Mouse (Mus musculus): ENCODE measurements at regions not wholly inside any gene's neighbourhood (a gene's known extent, or its start where the extent isn't known, plus 50 kb on each side); places are given as distances from the start of the nearest gene placed in this dataset.

DNA sequence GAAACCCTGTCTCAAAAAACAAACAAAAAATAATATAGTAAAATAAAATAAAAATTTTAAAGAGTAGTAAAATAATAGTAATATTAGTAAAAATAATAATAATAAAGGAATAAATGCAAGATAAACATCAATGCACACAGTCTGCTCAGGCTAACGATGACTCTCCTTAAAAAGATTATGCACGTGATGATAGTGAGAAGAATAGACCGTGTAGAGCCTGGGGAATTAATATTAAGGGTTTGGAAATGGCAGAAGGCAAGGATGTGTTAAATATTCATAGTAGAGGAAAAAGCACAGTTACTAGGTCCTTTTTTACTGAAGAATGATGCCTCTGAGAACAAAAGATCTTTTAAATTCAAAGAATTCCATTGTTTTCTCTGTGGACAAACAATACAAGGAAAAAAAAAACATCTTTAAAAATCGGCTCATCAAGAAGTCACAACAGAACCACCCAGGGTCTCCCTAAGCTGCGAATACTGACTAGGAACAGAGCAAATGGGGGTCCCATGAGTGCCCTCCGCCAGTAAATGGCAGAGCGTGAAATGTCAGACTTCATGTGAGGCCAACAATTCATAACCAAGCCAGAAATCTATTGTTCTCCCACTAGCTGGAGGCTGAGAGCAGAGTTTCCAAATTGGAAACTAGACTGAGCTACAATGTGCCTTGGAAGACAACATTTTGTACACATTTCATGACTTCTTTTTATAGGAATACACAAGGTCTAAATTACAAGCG, 134.2 kb upstream of the Setmar start:
- Histone ChIP-seq H3K36me3 (ENCODE audit: control insufficient read depth, insufficient read depth, low read length) (no peaks in the 10 kb centered on the region), H3K4me2 (replicated peaks; ENCODE audit: low read depth) (no peak overlapping the region), H3K4me3 (ENCODE audit: low read depth, low read length) (no peak overlapping the region), H3K27ac (replicated peaks) (no peak overlapping the region), H3K9ac (ENCODE audit: low read length) (no peak overlapping the region), H3K9me3 (ENCODE audit: control insufficient read depth, low read length) (no peaks in the 10 kb centered on the region), H3K4me1 (replicated peaks; ENCODE audit: control insufficient read depth, insufficient read depth) (no peaks in the 10 kb centered on the region), H3K27me3 (ENCODE audit: control insufficient read depth, insufficient read depth, low read length) (no peaks in the 10 kb centered on the region)
- no peak for TF ChIP-seq EP300 (optimal IDR thresholded peaks at IDR 0.05)
- no peak for TF ChIP-seq CTCF (IDR thresholded peaks at IDR 0.05; ENCODE audit: low read depth)
- no peak for DNase-seq (ENCODE audit: low spot score)
- 80% methylated on average over 8 of the region's 8 CpGs for WGBS
- ATAC-seq (ENCODE audit: low FRiP score, low TSS enrichment), result no peak

DNA sequence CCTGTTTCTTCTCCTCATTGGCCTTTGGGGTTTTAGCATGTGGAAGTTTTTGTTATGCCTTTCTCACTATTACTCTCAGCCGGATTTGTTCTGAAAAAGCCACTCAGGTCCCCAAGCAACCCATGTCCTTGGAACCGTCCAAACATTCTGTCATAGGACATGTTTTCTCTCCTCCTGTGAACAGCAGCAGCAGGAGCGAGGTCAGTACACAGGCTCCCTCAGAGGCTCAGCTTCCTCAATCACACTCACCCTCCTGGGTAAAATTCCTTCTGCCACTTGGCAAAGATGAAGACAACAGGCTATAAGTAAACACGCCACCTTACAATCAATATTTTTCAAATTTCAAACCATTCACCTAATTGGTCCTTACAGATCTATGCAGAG, 133.7 kb upstream of the Setmar start:
- Histone ChIP-seq H3K4me1 (replicated peaks; ENCODE audit: control insufficient read depth, insufficient read depth) (no peaks in the 10 kb centered on the region), H3K27ac (replicated peaks) (no peak overlapping the region), H3K9me3 (ENCODE audit: control insufficient read depth, low read length) (no peaks in the 10 kb centered on the region), H3K4me2 (replicated peaks; ENCODE audit: low read depth) (no peak overlapping the region), H3K27me3 (ENCODE audit: control insufficient read depth, insufficient read depth, low read length) (no peaks in the 10 kb centered on the region), H3K9ac (ENCODE audit: low read length) (no peak overlapping the region), H3K4me3 (ENCODE audit: low read depth, low read length) (no peak overlapping the region), H3K36me3 (ENCODE audit: control insufficient read depth, insufficient read depth, low read length) (no peaks in the 10 kb centered on the region)
- WGBS, result 63% methylated on average over 4 of the region's 4 CpGs
- ATAC-seq (ENCODE audit: low FRiP score, low TSS enrichment) (no peak), DNase-seq (ENCODE audit: low spot score) (no peak)
- TF ChIP-seq CTCF (IDR thresholded peaks at IDR 0.05; ENCODE audit: low read depth) (no peak), EP300 (optimal IDR thresholded peaks at IDR 0.05) (no peak)

DNA sequence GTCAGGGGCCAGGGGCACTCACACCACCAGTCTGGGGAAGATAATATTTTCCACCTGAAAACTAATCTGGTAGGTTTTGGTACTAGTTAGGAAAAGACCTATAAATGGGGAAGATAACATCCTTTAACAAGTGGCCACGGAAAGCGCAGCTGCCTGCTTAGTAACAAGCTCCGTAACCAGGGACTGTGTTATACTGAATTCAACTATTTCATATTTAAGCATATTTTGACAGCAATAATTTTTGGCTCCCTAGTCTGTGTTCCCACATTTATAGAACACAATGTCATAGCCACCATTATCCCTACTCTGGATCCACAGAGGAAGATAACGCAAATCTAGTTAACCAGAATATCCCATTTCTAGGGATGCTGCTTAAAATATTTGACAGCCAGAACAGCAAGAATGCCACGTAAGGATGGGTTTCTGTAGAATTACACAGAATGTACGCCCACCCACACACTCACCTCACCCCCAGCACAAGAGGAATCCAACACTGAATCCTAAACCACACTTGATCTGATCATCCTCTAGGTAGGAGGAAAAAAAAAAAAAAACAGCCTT, 128.7 kb upstream of the Setmar start:
- ATAC-seq (ENCODE audit: low FRiP score, low TSS enrichment), result no peak
- no peak for TF ChIP-seq CTCF (IDR thresholded peaks at IDR 0.05; ENCODE audit: low read depth)
- no peak for TF ChIP-seq EP300 (optimal IDR thresholded peaks at IDR 0.05)
- WGBS, result 90% methylated on average over 6 of the region's 6 CpGs

DNA sequence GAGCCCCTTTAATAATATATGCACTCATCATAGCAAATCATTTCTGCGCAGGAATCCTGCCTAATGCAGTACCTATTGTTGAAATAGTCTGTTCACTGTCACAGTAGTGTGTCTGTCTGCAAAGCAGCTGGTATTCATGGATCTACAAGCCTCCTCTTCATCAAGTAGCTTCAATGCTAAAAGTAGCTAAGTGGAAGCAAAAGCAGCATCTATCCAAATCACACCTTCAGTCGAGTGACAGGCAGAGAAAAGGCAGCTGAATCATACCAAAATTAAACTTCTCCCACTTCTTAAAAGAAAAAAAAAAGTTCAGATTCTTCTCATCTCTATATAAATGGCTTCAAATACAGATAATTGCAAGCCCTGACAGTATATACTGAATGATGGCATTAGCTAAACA, 96.2 kb upstream of the Setmar start:
- H3K4me3 ChIP-seq (ENCODE audit: low read depth, low read length), result no peak overlapping the region
- no peak overlapping the region for H3K27ac ChIP-seq (replicated peaks)
- H3K9ac ChIP-seq (ENCODE audit: low read length), result no peak overlapping the region
- no peak for ATAC-seq (ENCODE audit: low FRiP score, low TSS enrichment)
- H3K27me3 ChIP-seq (ENCODE audit: control insufficient read depth, insufficient read depth, low read length), result no peaks in the 10 kb centered on the region
- TF ChIP-seq EP300 (optimal IDR thresholded peaks at IDR 0.05), result no peak
- no peak for TF ChIP-seq CTCF (IDR thresholded peaks at IDR 0.05; ENCODE audit: low read depth)
- no peak for DNase-seq (ENCODE audit: low spot score)
- no peaks in the 10 kb centered on the region for H3K9me3 ChIP-seq (ENCODE audit: control insufficient read depth, low read length)
- no peaks in the 10 kb centered on the region for H3K36me3 ChIP-seq (ENCODE audit: control insufficient read depth, insufficient read depth, low read length)
- H3K4me2 ChIP-seq (replicated peaks; ENCODE audit: low read depth), result no peak overlapping the region
- no peaks in the 10 kb centered on the region for H3K4me1 ChIP-seq (replicated peaks; ENCODE audit: control insufficient read depth, insufficient read depth)
- WGBS, result 73% methylated on average over 2 of the region's 2 CpGs

More for the DNA sequence above, 128.7 kb upstream of the Setmar start:
- Histone ChIP-seq H3K9me3 (ENCODE audit: control insufficient read depth, low read length) (no peaks in the 10 kb centered on the region), H3K36me3 (ENCODE audit: control insufficient read depth, insufficient read depth, low read length) (no peaks in the 10 kb centered on the region), H3K27me3 (ENCODE audit: control insufficient read depth, insufficient read depth, low read length) (no peaks in the 10 kb centered on the region), H3K4me1 (replicated peaks; ENCODE audit: control insufficient read depth, insufficient read depth) (no peaks in the 10 kb centered on the region), H3K9ac (ENCODE audit: low read length) (no peak overlapping the region), H3K27ac (replicated peaks) (no peak overlapping the region), H3K4me3 (ENCODE audit: low read depth, low read length) (no peak overlapping the region), H3K4me2 (replicated peaks; ENCODE audit: low read depth) (no peak overlapping the region)
- DNase-seq (ENCODE audit: low spot score), result no peak

DNA sequence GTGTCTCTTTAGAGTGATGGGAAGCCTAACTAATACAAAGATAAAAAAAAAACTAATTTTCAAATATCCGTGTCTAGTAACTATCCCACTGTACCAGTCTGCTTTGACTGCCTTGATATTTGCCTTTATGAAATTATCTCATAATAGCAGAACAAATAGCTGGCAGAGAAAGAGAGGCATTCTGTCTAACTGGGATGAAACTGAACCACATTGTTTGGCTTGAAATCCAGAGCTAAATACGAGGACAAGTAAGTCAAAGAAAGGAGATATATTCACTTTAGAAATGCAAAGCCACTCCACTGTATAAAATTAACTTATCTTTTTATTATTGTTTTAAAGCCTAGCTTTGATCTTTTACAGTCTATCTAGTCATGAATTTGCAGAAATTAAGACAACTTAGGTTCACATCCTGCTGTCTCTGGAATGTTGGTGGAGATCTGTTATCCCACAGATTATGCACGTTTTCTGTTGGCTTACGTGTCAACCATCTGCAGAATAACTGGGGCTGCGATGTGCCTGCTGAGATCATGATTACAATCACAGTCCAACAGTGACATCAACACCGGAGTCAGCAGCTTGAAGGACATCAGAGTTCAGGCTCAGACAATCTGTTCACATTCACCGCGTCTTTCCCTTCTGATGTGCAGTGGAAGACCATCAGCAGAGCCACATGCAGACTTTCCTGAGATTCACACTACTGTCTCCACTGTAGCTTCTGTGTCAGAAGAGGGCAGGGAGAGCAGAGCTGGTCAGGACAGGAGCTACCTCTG, 65.7 kb upstream of the Setmar start:
- H3K4me1 ChIP-seq (replicated peaks; ENCODE audit: control insufficient read depth, insufficient read depth), result no peaks in the 10 kb centered on the region
- H3K4me2 ChIP-seq (replicated peaks; ENCODE audit: low read depth), result no peak overlapping the region
- H3K9ac ChIP-seq (ENCODE audit: low read length), result no peak overlapping the region
- no peak overlapping the region for H3K27ac ChIP-seq (replicated peaks)
- H3K9me3 ChIP-seq (ENCODE audit: control insufficient read depth, low read length), result no peaks in the 10 kb centered on the region
- 63% methylated on average over 8 of the region's 8 CpGs for WGBS
- H3K36me3 ChIP-seq (ENCODE audit: control insufficient read depth, insufficient read depth, low read length), result no peaks in the 10 kb centered on the region
- TF ChIP-seq EP300 (optimal IDR thresholded peaks at IDR 0.05) (no peak), CTCF (IDR thresholded peaks at IDR 0.05; ENCODE audit: low read depth) (no peak)
- DNase-seq (ENCODE audit: low spot score) (no peak), ATAC-seq (ENCODE audit: low FRiP score, low TSS enrichment) (no peak)
- no peaks in the 10 kb centered on the region for H3K27me3 ChIP-seq (ENCODE audit: control insufficient read depth, insufficient read depth, low read length)
- no peak overlapping the region for H3K4me3 ChIP-seq (ENCODE audit: low read depth, low read length)

DNA sequence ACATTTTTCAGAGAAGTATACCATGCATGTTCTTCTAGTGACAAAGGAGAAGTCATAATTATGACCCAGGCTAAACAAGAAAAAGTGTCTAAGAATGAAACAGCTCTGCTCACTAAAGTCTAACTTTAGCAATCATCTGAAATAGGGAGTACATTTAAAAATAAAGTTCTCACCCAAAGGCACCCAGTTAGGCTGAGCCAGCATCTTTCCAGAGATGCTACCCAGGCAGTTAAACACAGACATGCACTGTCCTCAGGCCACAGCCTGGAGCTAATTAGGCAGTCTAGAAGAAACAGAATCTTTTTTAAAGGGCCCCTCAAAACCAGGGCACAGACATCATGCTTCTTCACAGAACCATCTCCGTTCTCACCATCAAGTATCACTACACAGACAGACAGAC, 61.6 kb upstream of the Setmar start:
- no peak overlapping the region for H3K27ac ChIP-seq (replicated peaks)

More for the DNA sequence above, 61.6 kb upstream of the Setmar start:
- no peak for ATAC-seq (ENCODE audit: low FRiP score, low TSS enrichment)
- no peaks in the 10 kb centered on the region for H3K9me3 ChIP-seq (ENCODE audit: control insufficient read depth, low read length)
- H3K4me2 ChIP-seq (replicated peaks; ENCODE audit: low read depth), result no peak overlapping the region
- TF ChIP-seq EP300 (optimal IDR thresholded peaks at IDR 0.05), result no peak
- TF ChIP-seq CTCF (IDR thresholded peaks at IDR 0.05; ENCODE audit: low read depth), result no peak
- H3K4me1 ChIP-seq (replicated peaks; ENCODE audit: control insufficient read depth, insufficient read depth), result no peaks in the 10 kb centered on the region
- no peaks in the 10 kb centered on the region for H3K27me3 ChIP-seq (ENCODE audit: control insufficient read depth, insufficient read depth, low read length)
- no peak overlapping the region for H3K4me3 ChIP-seq (ENCODE audit: low read depth, low read length)
- 69% methylated on average over 1 of the region's 1 CpGs for WGBS
- H3K9ac ChIP-seq (ENCODE audit: low read length), result no peak overlapping the region
- no peak for DNase-seq (ENCODE audit: low spot score)
- no peaks in the 10 kb centered on the region for H3K36me3 ChIP-seq (ENCODE audit: control insufficient read depth, insufficient read depth, low read length)
